Mouse (Mus musculus) intestine, postnatal 0 days (tissue): ENCODE measurements around the gene Hmces. TPM values are rescaled to one million over a fixed set of nuclear protein-coding genes. Genes with fewer than 3 reads are reported as not detected.
A peak's percentile ranks its signal among the peaks of the same experiment; 100 is the strongest.

ENCODE experiments used
- ATAC-seq: fragments of 200-750 bp; cut with Nextera tagmentation; 2 replicates; pipeline ENCODE4 v1.8.0; 2017; ENCODE audit warnings: mild to moderate bottlenecking, moderate TSS enrichment, moderate library complexity
- H3K27ac ChIP-seq: fragments of 300-500 bp; sonication (generic); 2 replicates; pipeline ENCODE4 v1.5.1; 2014; ENCODE audit warnings: mild to moderate bottlenecking, low read depth, low read length, moderate library complexity
- H3K27me3 ChIP-seq: fragments of 300-500 bp; sonication (generic); replicated peaks from 2 replicates; pipeline ENCODE4 v1.6.1; 2014; ENCODE audit warnings: low read length, mixed read lengths; ENCODE audit not compliant: control insufficient read depth, insufficient read depth
- H3K36me3 ChIP-seq: fragments of 300-500 bp; sonication (generic); 2 replicates; pipeline ENCODE4 v1.6.1; 2014; ENCODE audit warnings: mild to moderate bottlenecking, moderate library complexity; ENCODE audit not compliant: control insufficient read depth, insufficient read depth
- H3K4me1 ChIP-seq: fragments of 300-500 bp; sonication (generic); replicated peaks from 2 replicates; pipeline ENCODE4 v1.6.1; 2014; ENCODE audit warnings: antibody characterized with exemption, low read length, mixed read lengths; ENCODE audit not compliant: control insufficient read depth, insufficient read depth
- H3K4me2 ChIP-seq: fragments of 300-500 bp; sonication (generic); replicated peaks from 2 replicates; pipeline ENCODE4 v1.6.1; 2014; ENCODE audit warnings: low read depth, mild to moderate bottlenecking, moderate library complexity
- H3K4me3 ChIP-seq: fragments of 300-500 bp; sonication (generic); 2 replicates; pipeline ENCODE4 v1.5.1; 2014; ENCODE audit warnings: low read depth, low read length
- H3K9ac ChIP-seq: fragments of 300-500 bp; sonication (generic); 2 replicates; pipeline ENCODE4 v1.6.1; 2014; ENCODE audit warnings: mild to moderate bottlenecking, low read depth, low read length
- H3K9me3 ChIP-seq: fragments of 300-500 bp; sonication (generic); 2 replicates; pipeline ENCODE4 v1.6.1; 2016; ENCODE audit warnings: mixed run types; ENCODE audit not compliant: control insufficient read depth
- CTCF ChIP-seq: sonication (generic); IDR thresholded peaks from 2 replicates; pipeline ENCODE4 v1.5.1; 2016; ENCODE audit warnings: low read depth, mild to moderate bottlenecking, control low read depth, antibody characterized with exemption, moderate library complexity
- WGBS: fragments of 180-500 bp; shearing (Covaris S2); extraction: QIAGEN DNeasy Blood & Tissue Kit; methylation state at CpG from one replicate; pipeline ENCODE4 v1.1.7; 2014; 5-methylcytosine and 5-hydroxymethylcytosine counted together
- polyA plus RNA-seq: library from polyadenylated mRNA; unstranded; fragments of >200 nt; fragmentation: Nextera tagmentation; extraction: Ambion mirVana; gene quantifications from 2 replicates; pipeline ENCODE4 v1.2.1, GENCODE M21; 2015

Hmces gene
- polyA plus RNA-seq, 1 experiment from 2014 or later = 17.9 TPM

GRCm38 (mm10) chr6:87882221-87882620 is 31.5 kb upstream of the Hmces start:
- Histone ChIP-seq H3K27ac (no peak overlapping the region), H3K4me1 (0 out of 2 replicates have a peak, but pooled peaks cover 8% of the 10 kb centered on the region), H3K27me3 (no peaks in the 10 kb centered on the region), H3K4me2 (no peak overlapping the region), H3K9me3 (no peaks in the 10 kb centered on the region), H3K4me3 (no peak overlapping the region), H3K36me3 (no peaks in the 10 kb centered on the region), H3K9ac (no peak overlapping the region)
- no peak for TF ChIP-seq CTCF
- 75% methylated on average over 3 of the region's 3 CpGs for WGBS
- no peak for ATAC-seq

GRCm38 (mm10) chr6:87882816-87883215 is 30.9 kb upstream of the Hmces start:
- TF ChIP-seq CTCF = no peak
- H3K27me3 ChIP-seq = no peaks in the 10 kb centered on the region
- ATAC-seq = no peak
- no peak overlapping the region for H3K4me3 ChIP-seq
- 0 out of 2 replicates have a peak, but pooled peaks cover 9% of the 10 kb centered on the region for H3K4me1 ChIP-seq
- no peaks in the 10 kb centered on the region for H3K9me3 ChIP-seq
- H3K4me2 ChIP-seq = no peak overlapping the region
- H3K27ac ChIP-seq = no peak overlapping the region
- WGBS = 77% methylated on average over 4 of the region's 4 CpGs
- no peak overlapping the region for H3K9ac ChIP-seq
- H3K36me3 ChIP-seq = no peaks in the 10 kb centered on the region

GRCm38 (mm10) chr6:87886721-87887120 is 27.0 kb upstream of the Hmces start:
- 37% methylated on average over 1 of the region's 1 CpGs for WGBS
- no peaks in the 10 kb centered on the region for H3K9me3 ChIP-seq
- 0 out of 2 replicates have a peak, but pooled peaks cover 4% of the 10 kb centered on the region for H3K4me1 ChIP-seq
- ATAC-seq = no peak
- no peaks in the 10 kb centered on the region for H3K27me3 ChIP-seq
- H3K4me3 ChIP-seq = no peak overlapping the region
- no peak for TF ChIP-seq CTCF
- peaks cover 23% of the 10 kb centered on the region for H3K36me3 ChIP-seq
- no peak overlapping the region for H3K9ac ChIP-seq
- H3K27ac ChIP-seq = no peak overlapping the region
- no peak overlapping the region for H3K4me2 ChIP-seq

- no peaks in the 10 kb centered on the region for H3K27me3 ChIP-seq
- WGBS = under 1% methylated on average over 31 of the region's 31 CpGs
- H3K4me3 ChIP-seq = peak within 1 kb of the TSS; percentile 51
- TF ChIP-seq CTCF = peak; percentile 98
- H3K4me2 ChIP-seq = peak within 1 kb of the TSS; percentile 69
- peak within 1 kb of the TSS; percentile 43 for H3K27ac ChIP-seq
- 0 out of 2 replicates have a peak, but pooled peaks cover 4% of the 10 kb centered on the region for H3K4me1 ChIP-seq
- peak within 1 kb of the TSS; percentile 56 for H3K9ac ChIP-seq
- no peaks in the 10 kb centered on the region for H3K9me3 ChIP-seq
- H3K36me3 ChIP-seq = peaks cover 33% of the 10 kb centered on the region
- peak; percentile 95 for ATAC-seq
Measured at GRCm38 (mm10) chr6:87887594-87888233, 26.0 kb upstream of the Hmces start, which contains the start of gene Copg1. TSS of gene Copg1 (plus strand) at chr6:87887814.

- WGBS = 90% methylated on average over 7 of the region's 7 CpGs
- Histone ChIP-seq H3K4me1 (no peaks in the 10 kb centered on the region), H3K27me3 (no peaks in the 10 kb centered on the region), H3K27ac (no peak overlapping the region), H3K36me3 (peaks cover 92% of the 10 kb centered on the region), H3K4me3 (no peak overlapping the region), H3K9ac (no peak overlapping the region), H3K4me2 (no peak overlapping the region), H3K9me3 (no peaks in the 10 kb centered on the region)
- ATAC-seq = no peak
- no peak for TF ChIP-seq CTCF
Measured at GRCm38 (mm10) chr6:87893931-87894330, 19.8 kb upstream of the Hmces start.

- H3K27ac ChIP-seq = no peak overlapping the region
- H3K36me3 ChIP-seq = peaks cover 95% of the 10 kb centered on the region
- no peaks in the 10 kb centered on the region for H3K9me3 ChIP-seq
- no peak overlapping the region for H3K4me3 ChIP-seq
- no peak overlapping the region for H3K9ac ChIP-seq
- TF ChIP-seq CTCF = no peak
- peak; percentile 91 for ATAC-seq
- H3K4me2 ChIP-seq = no peak overlapping the region
- H3K4me1 ChIP-seq = no peaks in the 10 kb centered on the region
- H3K27me3 ChIP-seq = no peaks in the 10 kb centered on the region
- WGBS = 55% methylated on average over 10 of the region's 10 CpGs
Measured at GRCm38 (mm10) chr6:87898028-87898427, 15.7 kb upstream of the Hmces start.

GRCm38 (mm10) chr6:87906632-87907031 is 7.1 kb upstream of the Hmces start:
- ATAC-seq = no peak
- 73% methylated on average over 5 of the region's 5 CpGs for WGBS
- Histone ChIP-seq H3K9ac (no peak overlapping the region), H3K4me3 (no peak overlapping the region), H3K27ac (no peak overlapping the region), H3K4me2 (no peak overlapping the region), H3K4me1 (no peaks in the 10 kb centered on the region), H3K27me3 (no peaks in the 10 kb centered on the region), H3K9me3 (no peaks in the 10 kb centered on the region), H3K36me3 (peaks cover 94% of the 10 kb centered on the region)
- TF ChIP-seq CTCF = peak; percentile 67
